Mouse (Mus musculus) hindbrain, embryonic 13.5 days (tissue): ENCODE results near the gene Polr3gl. TPM values are rescaled to one million over a fixed set of nuclear protein-coding genes. Genes with fewer than 3 reads are reported as not detected.

Source experiments
- ATAC-seq: fragments of 200-750 bp; cut with Nextera tagmentation; 2 replicates; pipeline ENCODE4 v1.8.0; 2017; ENCODE audit warnings: moderate TSS enrichment; ENCODE audit not compliant: low FRiP score
- H3K27ac ChIP-seq: fragments of 300-500 bp; sonication (generic); 2 replicates; pipeline ENCODE4 v1.5.1; 2015; ENCODE audit warnings: inconsistent platforms, mild to moderate bottlenecking, moderate library complexity
- H3K27me3 ChIP-seq: fragments of 300-500 bp; sonication (generic); 2 replicates; pipeline ENCODE4 v1.6.1; 2015; ENCODE audit warnings: mild to moderate bottlenecking, inconsistent platforms
- H3K36me3 ChIP-seq: fragments of 300-500 bp; sonication (generic); 2 replicates; pipeline ENCODE4 v1.6.1; 2015; ENCODE audit warnings: mild to moderate bottlenecking, inconsistent platforms
- H3K4me1 ChIP-seq: fragments of 300-500 bp; sonication (generic); replicated peaks from 2 replicates; pipeline ENCODE4 v1.6.1; 2015; ENCODE audit warnings: inconsistent platforms
- H3K4me2 ChIP-seq: fragments of 300-500 bp; sonication (generic); 2 replicates; pipeline ENCODE4 v1.6.1; 2015; ENCODE audit warnings: inconsistent platforms, mild to moderate bottlenecking, moderate library complexity
- H3K4me3 ChIP-seq: fragments of 300-500 bp; sonication (generic); 2 replicates; pipeline ENCODE4 v1.5.1; 2015; ENCODE audit warnings: mild to moderate bottlenecking, inconsistent platforms
- H3K9ac ChIP-seq: fragments of 300-500 bp; sonication (generic); 2 replicates; pipeline ENCODE4 v1.6.1; 2015; ENCODE audit warnings: mild to moderate bottlenecking, inconsistent platforms
- H3K9me3 ChIP-seq: fragments of 300-500 bp; sonication (generic); 2 replicates; pipeline ENCODE4 v1.6.1; 2016; ENCODE audit warnings: inconsistent platforms
- WGBS: fragments of 180-500 bp; shearing (Covaris S2); methylation state at CpG from one replicate; pipeline ENCODE4 v1.1.7; 2015; 5-methylcytosine and 5-hydroxymethylcytosine counted together
- polyA plus RNA-seq: library from polyadenylated mRNA; unstranded; fragments of >200 nt; fragmentation: Nextera tagmentation; extraction: Ambion mirVana; gene quantifications from 2 replicates; pipeline ENCODE4 v1.2.1, GENCODE M21; 2015

Gene Polr3gl
- polyA plus RNA-seq, 1 experiment from 2014 or later: 39.3 TPM

DNA sequence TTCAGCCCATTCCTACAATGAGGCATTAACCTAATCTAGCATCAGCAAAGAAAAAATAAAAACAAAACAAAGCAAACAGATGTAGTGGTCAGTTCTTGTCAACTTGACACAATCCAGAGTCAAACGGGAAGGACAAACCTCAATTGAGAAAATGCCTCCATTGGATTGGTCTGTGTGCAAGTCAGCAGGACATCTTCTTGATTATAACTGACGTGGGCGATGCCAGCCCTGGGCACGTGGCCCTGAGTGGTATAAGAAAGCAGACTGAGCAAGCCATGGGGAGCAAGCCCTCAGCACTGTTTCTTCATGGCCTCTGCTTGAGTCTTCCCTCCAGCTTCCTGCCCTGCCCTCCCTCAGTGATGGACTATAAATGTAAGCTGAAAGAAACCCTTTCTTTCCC is 47.1 kb downstream of the Polr3gl start:
- no peak for ATAC-seq
- Histone ChIP-seq H3K27ac (no peak overlapping the region), H3K4me3 (no peak overlapping the region), H3K27me3 (peaks cover 16% of the 10 kb centered on the region; the same call in 1 of the 2 replicates), H3K4me1 (no peaks in the 10 kb centered on the region), H3K36me3 (no peaks in the 10 kb centered on the region), H3K9ac (0 out of 2 replicates have a peak overlapping the region, but pooled peaks have one; percentile 39), H3K9me3 (no peaks in the 10 kb centered on the region), H3K4me2 (no peak overlapping the region)
- WGBS: 48% methylated on average over 4 of the region's 4 CpGs

GRCm38 (mm10) chr3:96545565-96545964 is 48.4 kb downstream of the Polr3gl start:
- Histone ChIP-seq H3K36me3 (no peaks in the 10 kb centered on the region), H3K4me2 (no peak overlapping the region), H3K4me1 (no peaks in the 10 kb centered on the region; the same call in 1 of the 2 replicates), H3K9ac (no peak overlapping the region), H3K27ac (no peak overlapping the region), H3K27me3 (peaks cover 16% of the 10 kb centered on the region; the same call in 1 of the 2 replicates), H3K9me3 (no peaks in the 10 kb centered on the region), H3K4me3 (no peak overlapping the region)
- 53% methylated on average over 1 of the region's 1 CpGs for WGBS
- ATAC-seq: no peak

DNA sequence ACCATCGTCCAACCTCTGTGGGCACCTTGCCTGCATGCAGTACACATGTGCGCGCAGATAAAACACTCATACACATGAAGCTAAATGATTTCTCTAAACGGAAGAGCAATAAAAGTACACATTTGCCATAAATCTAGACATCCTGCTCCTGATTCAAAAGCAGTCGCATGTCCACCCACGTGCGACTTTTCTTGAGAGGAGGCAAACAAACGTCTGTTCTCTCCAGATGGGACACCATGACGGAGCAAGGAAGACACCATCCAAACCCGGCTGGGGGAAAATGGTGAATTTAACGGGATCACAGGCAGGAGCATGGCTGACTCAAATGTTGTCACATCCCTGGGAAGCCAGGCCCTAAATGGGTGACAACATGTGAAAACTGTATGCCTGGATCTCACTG is 50.6 kb downstream of the Polr3gl start:
- Histone ChIP-seq H3K4me2 (no peak overlapping the region), H3K4me3 (no peak overlapping the region), H3K9ac (no peak overlapping the region; the same call in 1 of the 2 replicates), H3K36me3 (no peaks in the 10 kb centered on the region), H3K4me1 (no peaks in the 10 kb centered on the region; the same call in 1 of the 2 replicates), H3K27me3 (peaks cover 16% of the 10 kb centered on the region; the same call in 1 of the 2 replicates), H3K9me3 (no peaks in the 10 kb centered on the region), H3K27ac (no peak overlapping the region)
- ATAC-seq: no peak
- WGBS: 89% methylated on average over 11 of the region's 11 CpGs

GRCm38 (mm10) chr3:96542554-96542953 is 51.4 kb downstream of the Polr3gl start:
- H3K4me1 ChIP-seq: no peaks in the 10 kb centered on the region; the same call in 1 of the 2 replicates
- no peaks in the 10 kb centered on the region for H3K36me3 ChIP-seq
- WGBS: 82% methylated on average over 8 of the region's 8 CpGs
- H3K27me3 ChIP-seq: 0 out of 2 replicates have a peak, but pooled peaks cover 14% of the 10 kb centered on the region
- no peak overlapping the region for H3K4me2 ChIP-seq
- ATAC-seq: no peak
- no peak overlapping the region for H3K4me3 ChIP-seq
- H3K9ac ChIP-seq: no peak overlapping the region
- H3K27ac ChIP-seq: no peak overlapping the region
- no peaks in the 10 kb centered on the region for H3K9me3 ChIP-seq

DNA sequence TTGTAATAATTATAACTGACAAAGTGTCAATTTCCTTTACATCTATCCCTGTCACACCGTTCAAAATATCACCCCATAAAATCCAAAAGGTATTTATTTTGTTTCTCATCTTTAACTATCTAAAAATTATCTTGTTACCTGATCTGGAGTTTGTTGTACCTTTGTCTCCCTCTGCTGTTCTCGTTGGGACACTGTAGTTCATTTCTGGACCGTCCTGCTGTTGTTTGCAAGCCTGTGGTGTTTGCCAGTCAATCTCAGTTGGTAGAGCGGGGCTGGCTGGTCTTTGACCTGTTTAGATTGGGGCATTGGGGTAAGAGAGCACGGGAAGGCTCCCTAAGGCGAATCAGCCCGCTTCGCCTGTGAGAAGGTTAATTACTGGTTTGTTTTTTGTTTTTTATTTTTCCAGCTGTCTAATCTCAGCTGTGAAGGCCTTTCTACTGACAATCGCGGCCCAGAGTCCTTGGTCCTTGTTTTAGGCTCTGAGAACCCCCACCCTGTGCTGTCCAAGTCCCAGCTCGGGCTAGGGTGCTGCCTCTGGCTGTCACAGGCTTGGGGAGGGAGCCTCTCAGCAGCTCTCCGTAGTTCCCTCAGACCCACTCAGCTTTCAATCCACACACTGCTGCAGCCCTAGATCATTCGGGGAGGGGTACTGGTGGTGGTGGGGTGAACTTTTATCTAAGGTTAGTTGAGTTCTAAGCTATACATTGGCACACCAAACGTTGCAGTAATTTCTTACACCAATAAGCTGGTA is 52.5 kb downstream of the Polr3gl start:
- H3K4me3 ChIP-seq: no peak overlapping the region
- 0 out of 2 replicates have a peak, but pooled peaks cover 14% of the 10 kb centered on the region for H3K27me3 ChIP-seq
- peak overlapping the region; percentile 29; the same call in 1 of the 2 replicates for H3K9ac ChIP-seq
- no peak overlapping the region for H3K27ac ChIP-seq
- no peaks in the 10 kb centered on the region for H3K9me3 ChIP-seq
- no peak overlapping the region for H3K4me2 ChIP-seq
- no peaks in the 10 kb centered on the region for H3K36me3 ChIP-seq
- no peaks in the 10 kb centered on the region; the same call in 1 of the 2 replicates for H3K4me1 ChIP-seq
- WGBS: 28% methylated on average over 14 of the region's 14 CpGs
- no peak for ATAC-seq

DNA sequence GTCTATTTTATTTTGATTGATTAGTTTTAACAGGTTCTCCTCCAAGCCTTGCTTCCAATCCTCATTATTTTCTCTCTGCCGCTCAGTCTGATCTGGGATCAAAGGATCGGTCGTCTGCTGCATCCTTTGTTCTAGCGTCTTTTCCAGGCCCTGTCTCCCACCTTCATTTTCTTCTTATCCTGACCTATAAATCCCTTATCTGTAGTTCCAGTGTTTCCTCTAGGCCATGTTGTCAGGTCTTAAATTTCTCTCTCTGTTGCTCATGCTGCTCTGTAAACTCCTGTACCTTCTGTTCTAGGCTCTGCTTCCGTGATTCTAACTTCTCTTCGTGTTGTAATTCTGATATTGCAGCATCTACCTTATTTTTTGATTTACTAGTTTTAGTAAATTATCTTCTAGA is 53.2 kb downstream of the Polr3gl start:
- H3K4me1 ChIP-seq: no peaks in the 10 kb centered on the region; the same call in 1 of the 2 replicates
- no peak overlapping the region for H3K4me2 ChIP-seq
- H3K4me3 ChIP-seq: no peak overlapping the region
- no peak for ATAC-seq
- no peaks in the 10 kb centered on the region for H3K36me3 ChIP-seq
- H3K27me3 ChIP-seq: 0 out of 2 replicates have a peak, but pooled peaks cover 14% of the 10 kb centered on the region
- 53% methylated on average over 6 of the region's 6 CpGs for WGBS
- H3K9ac ChIP-seq: no peak overlapping the region
- no peaks in the 10 kb centered on the region for H3K9me3 ChIP-seq
- no peak overlapping the region for H3K27ac ChIP-seq

- H3K27ac ChIP-seq: no peak overlapping the region
- WGBS: 84% methylated on average over 2 of the region's 2 CpGs
- H3K4me1 ChIP-seq: no peaks in the 10 kb centered on the region; the same call in 1 of the 2 replicates
- H3K4me3 ChIP-seq: no peak overlapping the region
- no peak for ATAC-seq
- H3K9me3 ChIP-seq: no peaks in the 10 kb centered on the region
- H3K9ac ChIP-seq: no peak overlapping the region
- H3K4me2 ChIP-seq: no peak overlapping the region
- H3K27me3 ChIP-seq: 0 out of 2 replicates have a peak, but pooled peaks cover 11% of the 10 kb centered on the region
- no peaks in the 10 kb centered on the region for H3K36me3 ChIP-seq
These were observed 54.7 kb downstream of the Polr3gl start for GRCm38 (mm10) chr3:96539316-96539715.

DNA sequence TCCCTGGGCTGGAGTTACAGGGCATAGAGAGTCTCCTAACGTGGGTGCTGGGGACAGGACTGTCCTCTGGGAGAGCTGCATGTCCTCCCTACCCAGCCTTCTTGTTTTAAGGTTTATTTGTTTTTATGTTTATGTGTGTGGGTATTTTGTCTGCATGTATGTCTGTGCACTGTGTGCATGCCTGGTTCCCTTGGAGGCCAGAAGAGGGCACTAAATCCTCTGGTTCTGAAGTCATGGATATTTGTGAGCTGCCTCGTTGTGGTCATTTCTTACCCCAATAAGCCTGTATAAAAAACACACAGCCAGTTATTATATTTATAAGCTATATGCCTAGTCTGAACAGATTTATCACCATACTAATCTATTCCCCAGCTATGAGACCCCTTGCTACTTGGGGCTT is 59.7 kb downstream of the Polr3gl start:
- no peaks in the 10 kb centered on the region for H3K4me1 ChIP-seq
- H3K4me2 ChIP-seq: no peak overlapping the region
- 65% methylated on average over 2 of the region's 2 CpGs for WGBS
- no peak overlapping the region for H3K4me3 ChIP-seq
- no peak for ATAC-seq
- H3K36me3 ChIP-seq: no peaks in the 10 kb centered on the region
- H3K9me3 ChIP-seq: no peaks in the 10 kb centered on the region
- no peak overlapping the region for H3K27ac ChIP-seq
- H3K27me3 ChIP-seq: peaks cover 4% of the 10 kb centered on the region; the same call in 1 of the 2 replicates
- H3K9ac ChIP-seq: no peak overlapping the region

DNA sequence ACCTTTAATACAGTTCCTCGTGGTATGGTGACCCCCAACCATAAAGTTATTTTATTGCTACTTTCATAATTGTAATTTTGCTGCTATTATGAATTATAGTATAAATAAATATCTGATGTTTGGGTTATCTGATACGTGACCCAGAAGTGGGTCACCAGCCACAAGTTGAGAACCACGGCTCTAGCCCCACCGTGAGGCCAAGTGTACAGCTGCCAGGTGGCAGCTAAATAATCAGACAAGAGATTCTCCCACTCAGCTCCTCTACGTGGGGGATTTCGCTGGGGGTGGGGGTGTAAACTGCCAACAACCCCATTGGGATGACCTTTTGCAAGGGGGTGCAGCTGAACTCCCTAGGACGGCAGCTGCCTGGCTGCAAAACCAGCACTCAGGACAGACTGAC is 61.9 kb downstream of the Polr3gl start:
- no peak overlapping the region for H3K9ac ChIP-seq
- no peak overlapping the region for H3K4me2 ChIP-seq
- H3K4me1 ChIP-seq: peaks cover 12% of the 10 kb centered on the region
- no peak overlapping the region for H3K27ac ChIP-seq
- no peak overlapping the region for H3K4me3 ChIP-seq
- peaks cover 27% of the 10 kb centered on the region for H3K27me3 ChIP-seq
- WGBS: 67% methylated on average over 7 of the region's 7 CpGs
- H3K9me3 ChIP-seq: no peaks in the 10 kb centered on the region
- ATAC-seq: no peak
- no peaks in the 10 kb centered on the region for H3K36me3 ChIP-seq

GRCm38 (mm10) chr3:96528506-96528905 is 65.5 kb downstream of the Polr3gl start:
- no peak overlapping the region for H3K4me2 ChIP-seq

More at GRCm38 (mm10) chr3:96528506-96528905, 65.5 kb downstream of the Polr3gl start:
- no peak overlapping the region for H3K27ac ChIP-seq
- H3K4me1 ChIP-seq: peaks cover 16% of the 10 kb centered on the region
- 56% methylated on average over 9 of the region's 9 CpGs for WGBS
- H3K4me3 ChIP-seq: no peak overlapping the region
- no peak for ATAC-seq
- peaks cover 55% of the 10 kb centered on the region for H3K27me3 ChIP-seq
- H3K36me3 ChIP-seq: no peaks in the 10 kb centered on the region
- no peaks in the 10 kb centered on the region for H3K9me3 ChIP-seq
- no peak overlapping the region for H3K9ac ChIP-seq
